Mouse (Mus musculus): ENCODE data around the gene Xpo1.
"Not testable (repeated sequence)": the region's sequence is repeated elsewhere in the genome, so short reads cannot be mapped to it uniquely, and the experiment has no call there.

Xpo1 gene

GRCm38 (mm10) chr11:23255427-23256193 lies at the start of gene Xpo1:
TSS of gene Xpo1 (plus strand) at chr11:23256041.
- peak; percentile 99 for DNase-seq

DNA sequence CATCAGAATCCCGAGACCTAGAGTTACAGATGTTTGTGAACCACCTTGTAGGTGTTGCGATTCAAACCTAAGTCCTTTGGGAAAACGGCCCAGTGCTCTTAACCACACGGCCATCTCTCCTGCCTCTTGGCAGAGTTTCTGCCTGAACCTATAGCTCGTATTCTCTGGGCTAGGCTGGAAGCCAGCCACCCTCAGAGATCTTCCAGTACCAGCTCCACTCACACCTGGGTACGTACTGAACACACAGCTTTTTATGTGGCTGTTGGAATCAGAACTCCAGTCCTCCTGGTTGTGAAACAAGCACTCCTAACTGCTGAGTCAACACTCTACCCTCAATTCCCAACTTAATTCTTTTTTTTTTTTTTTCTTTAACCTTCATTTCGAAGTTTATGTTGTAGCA lies 46.1 kb upstream of the Xpo1 start:
- no peak for DNase-seq

GRCm38 (mm10) chr11:23210590-23211510 lies 45.0 kb upstream of the Xpo1 start:
- DNase-seq = no peak

- no peak for DNase-seq
Measured at GRCm38 (mm10) chr11:23217430-23217829, 38.4 kb upstream of the Xpo1 start.

GRCm38 (mm10) chr11:23236015-23236414 lies 19.8 kb upstream of the Xpo1 start:
- DNase-seq = no peak

DNA sequence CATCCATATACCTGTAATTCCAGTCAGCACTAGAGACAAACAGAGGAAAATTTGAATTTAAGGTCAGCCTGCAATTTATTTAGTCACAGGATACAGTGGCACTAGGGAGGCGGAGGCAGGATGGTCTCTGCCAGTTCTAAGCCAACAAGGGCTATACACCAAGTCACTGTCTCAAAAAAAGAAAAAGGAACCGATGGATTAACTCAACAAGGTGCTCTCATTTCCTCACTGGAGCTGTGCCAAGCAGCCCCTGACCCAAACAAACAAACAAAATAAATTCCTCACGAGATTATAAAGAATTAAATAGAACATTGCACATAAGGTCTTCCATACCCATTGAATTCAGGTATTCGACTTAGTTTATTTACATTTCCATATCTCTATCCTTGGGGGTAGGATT lies 1.9 kb upstream of the Xpo1 start:
- DNase-seq = no peak

DNA sequence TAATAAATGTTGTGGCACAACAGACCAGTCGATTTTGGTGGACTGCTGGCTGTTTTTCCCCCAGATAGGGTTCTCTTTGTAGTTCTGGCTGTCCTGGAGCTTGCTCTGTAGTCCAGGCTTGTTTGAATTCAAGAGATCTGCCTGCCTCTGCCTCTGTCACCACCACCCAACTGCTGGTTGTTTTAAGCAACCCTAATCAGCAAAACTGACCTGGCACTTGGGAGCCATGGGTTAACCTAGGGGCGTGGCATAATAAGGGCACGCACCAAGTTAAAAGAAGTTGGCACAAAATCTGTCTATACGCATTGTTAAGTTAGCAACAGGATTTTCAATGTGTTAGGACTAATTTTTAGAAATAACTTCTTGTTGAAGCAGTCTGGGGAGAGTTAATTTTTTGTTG lies 1.3 kb upstream of the Xpo1 start:
- DNase-seq = no peak

GRCm38 (mm10) chr11:23255053-23255426 lies 801 bp upstream of the Xpo1 start:
- DNase-seq = no peak

DNA sequence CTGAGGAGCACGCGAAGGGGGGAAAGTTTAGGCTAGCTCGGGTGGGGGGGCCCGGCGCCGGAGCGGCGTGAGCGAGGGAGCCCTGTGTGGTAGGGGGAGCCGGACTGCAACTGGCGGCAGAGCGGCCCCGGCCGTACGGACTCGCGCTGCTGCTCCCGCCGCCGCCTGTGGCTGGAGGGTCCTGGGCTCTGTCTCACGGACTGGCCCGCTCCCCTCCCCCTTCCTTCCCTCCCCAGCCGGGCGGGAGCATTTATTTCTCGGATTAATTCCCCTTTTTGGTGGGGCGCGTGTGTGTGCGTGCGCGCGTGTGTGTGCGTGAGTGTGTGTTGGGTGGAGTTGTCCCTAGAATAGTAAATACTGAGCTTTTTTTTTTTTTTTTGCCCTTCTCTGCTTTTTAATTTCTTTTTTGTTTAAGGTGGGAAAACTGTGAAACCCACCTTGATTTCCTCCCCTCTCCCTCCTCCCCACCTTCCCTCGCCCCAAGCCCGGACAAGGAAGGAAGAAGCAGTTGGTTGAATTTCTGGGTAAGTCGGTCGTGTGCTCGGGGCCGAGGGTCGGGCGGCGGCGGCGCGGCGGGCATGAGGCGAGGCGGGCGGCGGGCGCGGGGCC lies 457 bp downstream of the Xpo1 start:
- no peak for DNase-seq

GRCm38 (mm10) chr11:23256803-23257704 lies 1.2 kb downstream of the Xpo1 start:
- DNase-seq = peak; percentile 83

- no peak for DNase-seq
Measured at GRCm38 (mm10) chr11:23259073-23259472, 3.2 kb downstream of the Xpo1 start.

- no peak for DNase-seq
Measured at GRCm38 (mm10) chr11:23259481-23259880, 3.6 kb downstream of the Xpo1 start.

DNA sequence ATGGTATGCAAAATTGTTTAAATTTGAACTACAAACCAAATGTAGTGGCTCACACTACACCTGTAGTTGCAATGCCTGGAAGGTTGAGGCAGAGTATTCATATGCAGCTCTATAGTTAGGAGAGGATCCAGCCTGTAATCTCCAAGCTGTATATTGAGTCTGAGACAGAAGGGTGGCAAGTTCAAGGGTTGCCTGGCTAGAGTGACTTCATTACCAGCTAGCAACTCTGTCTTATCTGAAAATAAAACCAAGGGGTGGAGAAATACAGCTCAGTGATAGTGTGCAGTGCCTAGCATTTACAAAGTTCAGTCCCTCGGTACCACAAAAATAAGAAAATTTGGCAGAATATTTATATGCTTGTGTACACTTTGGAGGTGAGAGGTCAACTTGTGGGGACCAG lies 4.3 kb downstream of the Xpo1 start:
- no peak for DNase-seq

DNA sequence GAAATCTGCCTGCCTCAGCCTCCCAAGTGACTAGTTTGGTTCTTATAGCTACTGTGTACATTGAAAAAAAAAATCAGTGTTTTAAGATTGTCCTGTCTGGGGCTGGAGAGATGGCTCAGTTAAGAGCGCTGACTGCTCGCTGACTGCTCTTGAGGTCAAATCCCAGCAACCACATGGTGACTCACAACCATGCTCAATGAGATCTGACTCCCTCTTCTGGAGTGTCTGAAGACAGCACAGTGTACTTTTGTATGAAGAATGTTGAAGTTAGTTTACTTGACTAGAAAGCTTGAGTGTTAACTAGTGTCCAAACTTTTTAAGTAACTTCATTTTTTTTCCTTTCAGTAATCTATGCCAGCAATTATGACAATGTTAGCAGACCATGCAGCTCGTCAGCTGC lies 5.6 kb downstream of the Xpo1 start:
- DNase-seq = peak; percentile 19

DNA sequence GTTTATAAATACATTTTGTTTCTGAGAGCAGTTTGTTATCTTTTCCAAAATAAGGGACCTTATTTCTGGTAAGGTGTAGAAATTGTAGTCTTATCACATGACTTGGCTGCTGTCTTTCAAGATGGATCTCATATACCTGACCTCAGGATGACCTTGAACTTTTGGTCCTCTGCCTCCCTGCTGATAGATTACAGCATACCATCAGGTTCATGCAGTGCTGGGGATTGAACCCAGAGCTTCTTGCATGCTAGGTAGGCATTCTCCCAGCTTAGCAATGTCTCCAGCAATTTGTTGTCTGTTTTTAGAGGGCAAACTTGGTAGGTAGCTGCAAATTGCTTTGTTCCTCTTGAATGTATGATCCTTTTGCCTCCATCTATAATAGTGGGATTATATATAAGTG lies 9.1 kb downstream of the Xpo1 start:
- DNase-seq = no peak

DNA sequence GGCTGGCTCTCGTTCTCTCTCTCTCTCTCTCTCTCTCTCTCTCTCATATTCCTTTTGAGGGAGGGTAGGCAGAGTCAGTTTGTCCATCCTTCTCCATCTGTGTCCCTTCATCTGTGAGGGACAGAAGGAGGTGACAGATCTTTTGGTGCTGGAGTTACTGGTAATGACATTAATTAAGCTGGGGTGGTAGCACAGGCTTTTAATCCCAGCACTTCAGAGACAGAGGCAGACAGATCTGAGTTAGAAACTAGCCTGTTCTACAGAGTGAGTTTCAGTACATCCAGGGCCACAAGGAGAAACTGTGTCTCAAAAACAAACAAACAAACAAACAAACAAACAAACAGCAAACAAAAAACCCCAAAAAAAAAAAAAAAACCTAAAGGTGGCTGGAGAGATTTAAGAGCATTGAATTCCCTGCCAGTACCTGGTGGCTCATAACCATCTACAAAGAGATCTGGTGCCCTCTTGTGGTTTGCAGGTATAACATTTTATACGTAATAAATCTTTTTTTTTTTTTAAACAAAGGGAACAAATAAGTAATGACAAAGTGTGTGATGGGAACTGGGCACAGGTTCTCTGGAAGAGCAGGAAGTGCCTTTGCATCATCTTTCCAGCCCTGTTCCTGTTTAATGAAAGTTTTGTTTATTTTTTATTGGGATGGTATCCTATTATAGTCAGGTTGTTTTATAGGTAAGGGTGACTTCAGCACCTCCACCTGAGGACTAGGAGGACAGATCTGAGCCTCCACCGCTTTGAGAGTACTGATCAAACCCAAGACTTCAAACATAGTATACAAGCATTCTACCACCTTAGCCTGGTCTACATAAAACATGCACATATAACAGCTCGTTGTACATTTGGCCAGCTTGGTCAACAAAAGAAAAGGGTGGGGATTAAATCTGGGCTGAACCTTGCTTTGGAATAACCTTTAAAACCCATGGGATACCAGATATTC lies 16.2 kb downstream of the Xpo1 start:
- peak; percentile 63 for DNase-seq

GRCm38 (mm10) chr11:23275780-23276179 lies 19.9 kb downstream of the Xpo1 start:
- no peak for DNase-seq

DNA sequence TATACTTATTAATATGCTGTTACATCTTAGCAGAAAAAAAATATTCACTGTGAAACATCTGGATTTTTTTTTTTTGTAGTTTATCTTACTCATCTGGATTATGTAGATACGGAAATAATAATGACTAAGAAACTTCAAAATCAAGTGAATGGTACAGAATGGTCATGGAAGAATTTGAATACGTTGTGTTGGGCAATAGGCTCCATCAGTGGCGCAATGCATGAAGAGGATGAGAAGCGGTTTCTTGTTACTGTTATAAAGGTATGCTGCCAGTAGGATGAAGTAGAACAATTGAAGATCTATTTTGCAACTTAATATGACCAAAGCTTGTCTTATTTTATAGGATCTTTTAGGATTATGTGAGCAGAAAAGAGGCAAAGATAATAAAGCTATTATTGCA lies 28.6 kb downstream of the Xpo1 start:
- DNase-seq = no peak

GRCm38 (mm10) chr11:23288866-23289265 lies 33.0 kb downstream of the Xpo1 start:
- not testable (repeated sequence) for DNase-seq

GRCm38 (mm10) chr11:23297379-23297778 lies 41.5 kb downstream of the Xpo1 start:
- no peak for DNase-seq

GRCm38 (mm10) chr11:23298301-23298700 lies 42.5 kb downstream of the Xpo1 start:
- DNase-seq = no peak

All from thymus, postnatal 14 days (tissue).